Mouse (Mus musculus) liver, embryonic 14.5 days (tissue): Measurements from ENCODE around the gene Prpf8. TPM values are rescaled to one million over a fixed set of nuclear protein-coding genes. Genes with fewer than 3 reads are reported as not detected.
A peak's percentile ranks its signal among the peaks of the same experiment; 100 is the strongest.

Experiments
- ATAC-seq: fragments of 200-750 bp; cut with Nextera tagmentation; 2 replicates; pipeline ENCODE4 v1.8.0; 2017; ENCODE audit warnings: moderate number of reproducible peaks, mild to moderate bottlenecking, moderate library complexity; ENCODE audit not compliant: insufficient read depth
- DNase-seq, 3 experiments: peaks; one replicate each; pipeline ENCODE4 v3.0.0-alpha.2; 2012 to 2013; ENCODE audit warnings: low read depth in 3 of 3, low spot score in 3 of 3
- H3K27ac ChIP-seq: fragments of 300-500 bp; sonication (generic); 2 replicates; pipeline ENCODE4 v1.5.1; 2014; ENCODE audit warnings: moderate library complexity, mild to moderate bottlenecking, control low read depth, inconsistent platforms
- H3K27me3 ChIP-seq: fragments of 300-500 bp; sonication (generic); 2 replicates; pipeline ENCODE4 v1.6.1; 2014; ENCODE audit warnings: mild to moderate bottlenecking, low read length, moderate library complexity; ENCODE audit not compliant: control insufficient read depth, insufficient read depth
- H3K36me3 ChIP-seq: fragments of 300-500 bp; sonication (generic); replicated peaks from 2 replicates; pipeline ENCODE4 v1.6.1; 2014; ENCODE audit warnings: low read depth; ENCODE audit not compliant: control insufficient read depth, insufficient read depth
- H3K4me1 ChIP-seq, 2 experiments: fragments of 200-500 bp in 1 of 2; fragments of 300-500 bp in 1 of 2; sonication (generic) in 1 of 2; replicated peaks; 2 replicates each; pipeline ENCODE4 v1.6.1; 2012 to 2014; ENCODE audit warnings: antibody characterized with exemption in 1 of 2, inconsistent platforms in 1 of 2, low read length in 1 of 2; ENCODE audit not compliant: control insufficient read depth in 2 of 2, insufficient read depth in 2 of 2
- H3K4me2 ChIP-seq: fragments of 300-500 bp; sonication (generic); 2 replicates; pipeline ENCODE4 v1.6.1; 2014; ENCODE audit warnings: low read depth, mild to moderate bottlenecking, control low read depth, moderate library complexity
- H3K4me3 ChIP-seq, 2 experiments: fragments of 200-500 bp in 1 of 2; fragments of 300-500 bp in 1 of 2; sonication (generic) in 1 of 2; 2 replicates each; pipeline ENCODE4 v1.5.1; 2012 to 2014; ENCODE audit warnings: low read depth in 2 of 2, low read length in 2 of 2, mild to moderate bottlenecking in 2 of 2, control low read depth in 1 of 2, inconsistent platforms in 1 of 2, moderate library complexity in 1 of 2; ENCODE audit not compliant: insufficient read depth in 1 of 2
- H3K9ac ChIP-seq: fragments of 300-500 bp; sonication (generic); replicated peaks from 2 replicates; pipeline ENCODE4 v1.6.1; 2014; ENCODE audit warnings: mild to moderate bottlenecking, control low read depth, moderate library complexity
- H3K9me3 ChIP-seq: fragments of 300-500 bp; sonication (generic); 2 replicates; pipeline ENCODE4 v1.6.1; 2016; ENCODE audit warnings: low read length, mixed read lengths; ENCODE audit not compliant: control insufficient read depth
- CTCF ChIP-seq: IDR thresholded peaks from 2 replicates; pipeline ENCODE4 v1.5.1; 2016; ENCODE audit warnings: antibody characterized with exemption, low read depth, control low read depth
- EP300 ChIP-seq: IDR thresholded peaks from 2 replicates; pipeline ENCODE4 v1.6.1; 2016; ENCODE audit warnings: antibody characterized with exemption, low read depth
- WGBS: fragments of 180-500 bp; shearing (Covaris S2); extraction: QIAGEN DNeasy Blood & Tissue Kit; methylation state at CpG from one replicate; pipeline ENCODE4 v1.1.7; 2014; ENCODE audit not compliant: insufficient replicate concordance; 5-methylcytosine and 5-hydroxymethylcytosine counted together
- polyA plus RNA-seq, 2 experiments: library from polyadenylated mRNA; depleted of rRNA in 1 of 2; stranded (reverse) in 1 of 2; unstranded in 1 of 2; fragments of >200 nt; fragmentation: Nextera tagmentation in 1 of 2; extraction: Ambion mirVana in 1 of 2; gene quantifications; 2 replicates each; pipeline versions ENCODE4 v1.2.1 to v1.2.3; 2012 to 2014

The Prpf8 gene
- polyA plus RNA-seq, 2 experiments: 34.2 to 38.1 TPM

DNA sequence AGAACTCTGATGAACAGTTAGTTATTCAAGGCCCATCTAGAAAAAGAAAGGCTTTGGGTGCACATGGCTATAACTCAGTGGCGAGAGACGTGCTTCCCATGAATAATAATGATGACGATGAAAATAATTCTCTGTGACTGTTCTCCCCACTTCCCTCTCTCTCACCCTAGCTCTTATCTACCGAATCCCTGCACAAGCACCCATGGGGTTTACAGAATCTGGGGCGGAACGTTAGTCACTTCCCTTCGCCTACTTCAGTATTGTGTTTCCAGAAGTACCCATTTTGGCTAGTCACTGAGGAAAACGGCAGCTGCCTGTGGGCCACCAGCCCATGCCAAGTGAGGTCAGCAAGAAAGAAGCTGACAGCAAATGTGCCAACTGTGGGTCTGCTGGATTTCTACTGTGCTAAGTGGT is 28.0 kb upstream of the Prpf8 start:
- WGBS: 15% methylated on average over 8 of the region's 8 CpGs
- Histone ChIP-seq H3K9ac (no peak overlapping the region), H3K4me1 (peaks cover 40 to 54% of the 10 kb centered on the region in 2 experiments)

DNA sequence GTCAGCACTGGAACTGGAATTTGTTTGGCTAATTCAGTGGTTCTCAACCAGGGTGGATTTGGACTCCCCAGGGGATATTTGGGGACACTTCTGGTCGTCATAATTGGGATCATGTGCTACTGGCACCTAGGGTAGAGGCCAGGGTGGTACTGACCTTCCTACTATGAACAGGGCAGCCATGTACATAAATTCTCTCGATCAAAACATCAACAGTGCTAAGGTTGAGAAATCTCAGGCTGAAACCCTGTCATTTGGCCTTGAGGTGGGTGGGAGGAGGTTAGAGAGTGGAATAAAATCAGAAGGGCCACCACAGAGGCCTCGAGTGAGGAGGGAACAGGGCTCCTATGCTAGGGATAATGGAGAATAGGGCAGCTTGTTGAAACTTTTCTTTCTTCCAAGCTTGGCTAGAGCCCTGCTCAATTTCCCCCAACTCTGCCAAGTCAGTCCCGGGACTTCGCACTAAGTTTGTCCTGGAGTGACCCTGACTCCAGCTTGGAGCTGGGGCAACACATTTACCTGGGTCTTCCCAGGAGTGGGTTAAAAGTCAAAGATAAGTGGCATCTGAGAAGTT is 27.4 kb upstream of the Prpf8 start:
- Histone ChIP-seq H3K4me2 (peak overlapping the region; percentile 100), H3K27me3 (no peaks in the 10 kb centered on the region), H3K4me1 (peaks cover 42 to 58% of the 10 kb centered on the region in 2 experiments), H3K36me3 (peaks cover 5% of the 10 kb centered on the region), H3K27ac (peak overlapping the region; percentile 99), H3K4me3 (peak overlapping the region; percentile 35 to 66; a peak in 2 of 4 replicates), H3K9ac (peak overlapping the region; percentile 32), H3K9me3 (no peaks in the 10 kb centered on the region)
- 52% methylated on average over 5 of the region's 5 CpGs for WGBS
- no peak for ATAC-seq
- no peak for DNase-seq
- no peak for TF ChIP-seq EP300
- no peak for TF ChIP-seq CTCF

More for the DNA sequence above, 28.0 kb upstream of the Prpf8 start:
- H3K4me2 ChIP-seq: peak overlapping the region; percentile 100
- H3K9me3 ChIP-seq: no peaks in the 10 kb centered on the region
- no peaks in the 10 kb centered on the region for H3K27me3 ChIP-seq
- peak overlapping the region; percentile 99 for H3K27ac ChIP-seq
- H3K36me3 ChIP-seq: peaks cover 3% of the 10 kb centered on the region
- no peak overlapping the region for H3K4me3 ChIP-seq
- DNase-seq: no peak
- TF ChIP-seq CTCF (no peak), EP300 (no peak)
- no peak for ATAC-seq

DNA sequence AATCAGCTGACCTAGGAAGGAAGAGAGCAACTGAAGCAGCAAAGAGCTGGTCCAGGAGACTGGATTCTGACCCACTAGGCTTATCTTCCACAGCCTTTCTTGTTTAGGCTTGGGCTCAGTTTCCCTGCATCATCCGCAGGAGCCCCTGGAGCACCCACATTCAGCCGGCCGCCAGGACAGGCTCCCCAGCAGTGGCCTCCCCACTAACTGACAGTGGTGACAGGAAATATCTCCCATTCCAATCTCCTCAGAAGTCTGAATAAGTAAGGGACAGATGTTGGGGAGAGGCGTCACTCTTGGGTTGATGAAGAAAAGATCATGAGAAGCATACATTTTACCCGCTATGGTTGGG is 26.9 kb upstream of the Prpf8 start:
- no peaks in the 10 kb centered on the region for H3K9me3 ChIP-seq
- peak overlapping the region; percentile 2 for H3K9ac ChIP-seq
- H3K27ac ChIP-seq: peak overlapping the region; percentile 99
- no peaks in the 10 kb centered on the region for H3K27me3 ChIP-seq
- H3K4me1 ChIP-seq: peaks cover 42 to 57% of the 10 kb centered on the region in 2 experiments
- peaks cover 10% of the 10 kb centered on the region for H3K36me3 ChIP-seq
- H3K4me2 ChIP-seq: peak overlapping the region; percentile 100
- H3K4me3 ChIP-seq: peak overlapping the region; percentile 35 to 66
- ATAC-seq (no peak), DNase-seq (no peak)
- TF ChIP-seq CTCF (no peak), EP300 (no peak)
- 10% methylated on average over 5 of the region's 5 CpGs for WGBS

DNA sequence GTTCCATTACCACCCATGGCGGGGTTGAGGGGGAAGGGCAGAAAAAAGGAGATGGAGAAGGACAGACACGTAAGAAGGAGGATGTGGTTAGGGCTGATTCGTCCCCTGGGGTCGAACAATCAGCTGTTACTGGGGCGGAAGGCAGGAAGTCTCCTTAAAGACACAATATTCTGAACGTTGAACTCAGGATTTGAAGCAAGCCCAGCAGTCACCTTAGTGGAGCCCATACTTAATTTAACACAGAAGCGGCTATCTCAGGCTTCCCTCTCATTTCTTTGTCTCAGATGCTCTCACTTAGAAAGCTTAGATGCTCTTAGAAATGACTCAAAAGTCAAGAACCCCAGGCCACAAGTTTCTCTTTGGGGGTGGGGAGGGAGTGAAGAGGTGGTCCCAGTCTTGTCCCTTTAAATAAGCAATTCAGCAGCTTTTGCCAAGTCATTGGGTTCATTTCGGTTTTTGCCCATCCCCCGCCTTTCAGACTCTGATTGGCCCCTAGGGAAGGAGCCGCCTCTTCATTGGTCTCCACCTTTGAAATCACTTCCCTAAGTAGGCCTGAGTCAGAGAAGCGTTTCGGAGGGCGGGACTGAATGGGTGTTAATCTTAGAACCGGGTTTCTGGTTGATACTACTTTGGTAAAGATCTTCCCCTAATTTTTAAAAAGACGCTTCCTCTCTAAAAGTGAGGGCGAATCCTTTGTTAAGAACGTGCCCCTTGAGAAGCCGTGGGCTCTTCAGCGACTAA is 26.3 kb upstream of the Prpf8 start:
- no peaks in the 10 kb centered on the region for H3K9me3 ChIP-seq
- TF ChIP-seq EP300 (peak; percentile 52; the same call in 1 of the 2 replicates), CTCF (no peak)
- peak; percentile 94 to 97 (median 95) for DNase-seq
- H3K4me3 ChIP-seq: peak overlapping the region; percentile 66 to 67
- H3K27ac ChIP-seq: peak overlapping the region; percentile 99
- peak overlapping the region; percentile 100 for H3K4me2 ChIP-seq
- peak; percentile 52 for ATAC-seq
- 1% methylated on average over 19 of the region's 19 CpGs for WGBS
- peaks cover 15% of the 10 kb centered on the region for H3K36me3 ChIP-seq
- peak overlapping the region; percentile 85 for H3K9ac ChIP-seq
- peaks cover 39 to 52% of the 10 kb centered on the region in 2 experiments for H3K4me1 ChIP-seq
- H3K27me3 ChIP-seq: no peaks in the 10 kb centered on the region
